Mouse (Mus musculus) MEL (cell line): ENCODE results near the gene Rtn2. TPM values are rescaled to one million over a fixed set of nuclear protein-coding genes. Genes with fewer than 3 reads are reported as not detected.

Experiments
- DNase-seq: peaks from one replicate; pipeline ENCODE4 v3.0.0; 2011; ENCODE audit warnings: low read depth, low spot score
- H3K27ac ChIP-seq: 2 replicates; pipeline ENCODE4 v1.5.1; 2012; ENCODE audit warnings: low read depth, mild to moderate bottlenecking, control low read depth, low read length, moderate library complexity; ENCODE audit not compliant: control insufficient read depth
- H3K27me3 ChIP-seq, 2 experiments: fragments of 150-350 bp in 1 of 2; sonication (generic) in 1 of 2; 2 replicates each; pipeline ENCODE4 v1.6.1; 2012; ENCODE audit warnings: low read length in 2 of 2, mild to moderate bottlenecking in 2 of 2, improper control_type of control experiment in 1 of 2, moderate library complexity in 1 of 2; ENCODE audit not compliant: insufficient read depth in 2 of 2, control insufficient read depth in 1 of 2
- H3K36me3 ChIP-seq, 2 experiments: 2 replicates each; pipeline ENCODE4 v1.6.1; 2012 to 2014; ENCODE audit warnings: low read length in 2 of 2, improper control_type of control experiment in 1 of 2, inconsistent platforms in 1 of 2, mild to moderate bottlenecking in 1 of 2; ENCODE audit not compliant: insufficient read depth in 2 of 2, control insufficient read depth in 1 of 2
- H3K4me1 ChIP-seq, 2 experiments: fragments of 150-350 bp in 1 of 2; sonication (generic) in 1 of 2; 2 replicates each; pipeline ENCODE4 v1.6.1; 2012; ENCODE audit warnings: low read length in 2 of 2, improper control_type of control experiment in 1 of 2, mild to moderate bottlenecking in 1 of 2; ENCODE audit not compliant: insufficient read depth in 2 of 2, control insufficient read depth in 1 of 2
- H3K4me3 ChIP-seq, 2 experiments: fragments of 150-350 bp in 1 of 2; sonication (generic) in 1 of 2; 2 replicates each; pipeline ENCODE4 v1.5.1; 2012; ENCODE audit warnings: low read depth in 2 of 2, low read length in 2 of 2, mild to moderate bottlenecking in 2 of 2, moderate library complexity in 2 of 2, control low read depth in 1 of 2, improper control_type of control experiment in 1 of 2; ENCODE audit not compliant: control insufficient read depth in 1 of 2, insufficient read depth in 1 of 2
- H3K79me2 ChIP-seq: 2 replicates; pipeline ENCODE4 v1.6.1; 2012; ENCODE audit warnings: mild to moderate bottlenecking, low read length, moderate library complexity; ENCODE audit not compliant: control insufficient read depth, poor library complexity, insufficient read depth
- H3K9ac ChIP-seq: 2 replicates; pipeline ENCODE4 v1.6.1; 2012; ENCODE audit warnings: low read depth, mild to moderate bottlenecking, control low read depth, low read length, moderate library complexity; ENCODE audit not compliant: control insufficient read depth, poor library complexity, severe bottlenecking
- H3K9me3 ChIP-seq: fragments of 150-350 bp; sonication (generic); replicated peaks from 2 replicates; pipeline ENCODE4 v1.6.1; 2012; ENCODE audit warnings: mild to moderate bottlenecking, low read length, improper control_type of control experiment, moderate library complexity; ENCODE audit not compliant: insufficient read depth
- BHLHE40 ChIP-seq: IDR thresholded peaks from 2 replicates; pipeline ENCODE4 v1.6.1; 2012; ENCODE audit warnings: low read depth, mild to moderate bottlenecking, inconsistent platforms, low read length, improper control_type of control experiment, borderline replicate concordance
- CHD1 ChIP-seq: IDR thresholded peaks from 2 replicates; pipeline ENCODE4 v1.6.1; 2012; ENCODE audit warnings: low read depth, mild to moderate bottlenecking, inconsistent platforms, low read length, improper control_type of control experiment
- E2F4 ChIP-seq: IDR thresholded peaks from 2 replicates; pipeline ENCODE4 v1.6.1; 2011; ENCODE audit warnings: low read depth, low read length, improper control_type of control experiment, borderline replicate concordance
- EP300 ChIP-seq, 2 experiments: IDR thresholded peaks; 2 replicates each; pipeline ENCODE4 v1.6.1; 2011; ENCODE audit warnings: improper control_type of control experiment in 2 of 2, low read length in 2 of 2, low read depth in 1 of 2, mild to moderate bottlenecking in 1 of 2
- GABPA ChIP-seq: IDR thresholded peaks from 2 replicates; pipeline ENCODE4 v1.6.1; 2012; ENCODE audit warnings: low read depth, mild to moderate bottlenecking, inconsistent platforms, low read length, improper control_type of control experiment, moderate library complexity
- GATA1 ChIP-seq: IDR thresholded peaks from 2 replicates; pipeline ENCODE4 v1.6.1; 2011; ENCODE audit warnings: low read depth, low read length, improper control_type of control experiment
- MAZ ChIP-seq: IDR thresholded peaks from 2 replicates; pipeline ENCODE4 v1.6.1; 2012; ENCODE audit warnings: low read depth, mild to moderate bottlenecking, inconsistent platforms, low read length, improper control_type of control experiment
- MXI1 ChIP-seq: IDR thresholded peaks from 2 replicates; pipeline ENCODE4 v1.6.1; 2011; ENCODE audit warnings: mild to moderate bottlenecking, low read depth, low read length, improper control_type of control experiment
- MYB ChIP-seq: IDR thresholded peaks from 2 replicates; pipeline ENCODE4 v1.6.1; 2011; ENCODE audit warnings: mild to moderate bottlenecking, low read depth, low read length, improper control_type of control experiment
- NELFE ChIP-seq: IDR thresholded peaks from 2 replicates; pipeline ENCODE4 v1.6.1; 2011; ENCODE audit warnings: low read depth, low read length, improper control_type of control experiment
- NRF1 ChIP-seq: IDR thresholded peaks from 2 replicates; pipeline ENCODE4 v1.6.1; 2014; ENCODE audit warnings: low read depth, mild to moderate bottlenecking, inconsistent platforms, low read length, improper control_type of control experiment, moderate library complexity; ENCODE audit not compliant: poor library complexity, insufficient read depth, severe bottlenecking
- POLR2A ChIP-seq, 2 experiments: IDR thresholded peaks; 2 replicates each; pipeline ENCODE4 v1.6.1; 2011 to 2012; ENCODE audit warnings: low read length in 2 of 2, mild to moderate bottlenecking in 2 of 2, control low read depth in 1 of 2, improper control_type of control experiment in 1 of 2, low read depth in 1 of 2, moderate library complexity in 1 of 2; ENCODE audit not compliant: control insufficient read depth in 1 of 2, insufficient read depth in 1 of 2, poor library complexity in 1 of 2
- POLR2AphosphoS2 ChIP-seq: IDR thresholded peaks from 2 replicates; pipeline ENCODE4 v1.6.1; 2011; ENCODE audit warnings: low read length, improper control_type of control experiment
- SIN3A ChIP-seq: IDR thresholded peaks from 2 replicates; pipeline ENCODE4 v1.6.1; 2012; ENCODE audit warnings: low read length, improper control_type of control experiment, inconsistent platforms
- TCF12 ChIP-seq: IDR thresholded peaks from 2 replicates; pipeline ENCODE4 v1.6.1; 2014; ENCODE audit warnings: low read depth, mild to moderate bottlenecking, inconsistent platforms, low read length, improper control_type of control experiment, moderate library complexity
- USF1 ChIP-seq: IDR thresholded peaks from 2 replicates; pipeline ENCODE4 v1.6.1; 2014; ENCODE audit warnings: low read depth, mild to moderate bottlenecking, inconsistent platforms, low read length, improper control_type of control experiment, moderate library complexity
- USF2 ChIP-seq, 2 experiments: IDR thresholded peaks; 2 replicates each; pipeline ENCODE4 v1.6.1; 2011 to 2012; ENCODE audit warnings: improper control_type of control experiment in 2 of 2, low read length in 2 of 2, borderline replicate concordance in 1 of 2, inconsistent platforms in 1 of 2, low read depth in 1 of 2, mild to moderate bottlenecking in 1 of 2; ENCODE audit not compliant: insufficient read depth in 1 of 2
- ZC3H11A ChIP-seq: IDR thresholded peaks from 2 replicates; pipeline ENCODE4 v1.6.1; 2012; ENCODE audit warnings: low read depth, mild to moderate bottlenecking, inconsistent platforms, low read length, improper control_type of control experiment
- polyA plus RNA-seq, 2 experiments: library from polyadenylated mRNA; stranded (reverse) in 1 of 2; unstranded in 1 of 2; fragments of >175 nt in 1 of 2; fragments of >200 nt in 1 of 2; gene quantifications; 2 replicates each; pipeline versions ENCODE4 v1.2.1 to v1.2.4; 2012; ENCODE audit warnings: low replicate concordance in 2 of 2, low read depth in 1 of 2; ENCODE audit not compliant: insufficient read length in 2 of 2, insufficient read depth in 1 of 2, missing spikeins in 1 of 2
- total RNA-seq: library from RNA; depleted of rRNA; stranded (reverse); fragments of 300-350 nt; gene quantifications from 2 replicates; pipeline ENCODE4 v1.2.3, GENCODE M21; 2012

Gene Rtn2
- total and polyA plus RNA-seq, 3 experiments: 0.27 to 1.4 TPM; not detected in 1

- Histone ChIP-seq H3K9ac (no peak overlapping the region), H3K79me2 (peaks cover 38% of the 10 kb centered on the region), H3K9me3 (no peaks in the 10 kb centered on the region), H3K36me3 (peaks cover 0 to 8% of the 10 kb centered on the region in 2 experiments; a peak in 3 of 4 replicates), H3K27ac (no peak overlapping the region), H3K4me1 (peaks cover 4 to 16% of the 10 kb centered on the region in 2 experiments; a peak in 3 of 4 replicates), H3K4me3 (no peak overlapping the region), H3K27me3 (no peaks in the 10 kb centered on the region)
- no peak for DNase-seq
- TF ChIP-seq TCF12 (no peak), USF2 (IDR thresholded peaks at IDR 0.05; ENCODE audit: borderline replicate concordance in 1 of 2, insufficient read depth in 1 of 2, low read depth in 1 of 2, low read length in 2 of 2) (no peak), MYB (no peak), NRF1 (no peak), ZC3H11A (no peak), MXI1 (no peak), POLR2A (IDR thresholded peaks at IDR 0.05; ENCODE audit: control insufficient read depth in 1 of 2, insufficient read depth in 1 of 2, low read depth in 1 of 2, low read length in 2 of 2, poor library complexity in 1 of 2) (no peak), CHD1 (no peak)
These were observed 46.0 kb upstream of the Rtn2 start for GRCm38 (mm10) chr7:19236411-19236810.

GRCm38 (mm10) chr7:19238344-19238743 lies 44.1 kb upstream of the Rtn2 start:
- H3K36me3 ChIP-seq: peaks cover 0 to 8% of the 10 kb centered on the region in 2 experiments; a peak in 3 of 4 replicates
- TF ChIP-seq GABPA (no peak), NELFE (no peak), GATA1 (no peak), ZC3H11A (no peak), EP300 (IDR thresholded peaks at IDR 0.05; ENCODE audit: low read depth in 1 of 2, low read length in 2 of 2) (no peak), MYB (no peak), MAZ (no peak), USF1 (no peak), E2F4 (no peak), POLR2AphosphoS2 (no peak), SIN3A (no peak), BHLHE40 (no peak)
- no peak overlapping the region for H3K9ac ChIP-seq
- no peaks in the 10 kb centered on the region for H3K27me3 ChIP-seq
- no peak overlapping the region for H3K27ac ChIP-seq
- no peak for DNase-seq
- peaks cover 24% of the 10 kb centered on the region for H3K79me2 ChIP-seq
- no peak overlapping the region for H3K4me3 ChIP-seq
- H3K4me1 ChIP-seq: peaks cover 4 to 16% of the 10 kb centered on the region in 2 experiments; a peak in 3 of 4 replicates
- no peaks in the 10 kb centered on the region for H3K9me3 ChIP-seq
